Mouse (Mus musculus): ENCODE measurements around the gene Cox4i2. TPM values are rescaled to one million over a fixed set of nuclear protein-coding genes. Genes with fewer than 3 reads are reported as not detected.

Gene Cox4i2
- polyA plus RNA-seq, 1 experiment from 2014 or later: 22.5 TPM

- no peaks in the 10 kb centered on the region for H3K27me3 ChIP-seq (ENCODE audit: control insufficient read depth, insufficient read depth, low read length)
- WGBS (ENCODE audit: insufficient replicate concordance): 61% methylated on average over 12 of the region's 12 CpGs
- H3K9ac ChIP-seq (ENCODE audit: low read depth, low read length): no peak overlapping the region
- H3K4me3 ChIP-seq (ENCODE audit: low read depth, low read length): no peak overlapping the region
- no peak for ATAC-seq (replicated peaks; ENCODE audit: insufficient number of reproducible peaks, low FRiP score, low TSS enrichment)
- H3K4me1 ChIP-seq (ENCODE audit: control insufficient read depth, insufficient read depth, low read length): peaks cover 21% of the 10 kb centered on the region
- H3K36me3 ChIP-seq (ENCODE audit: control insufficient read depth, insufficient read depth, low read length): no peaks in the 10 kb centered on the region
- no peak overlapping the region for H3K4me2 ChIP-seq
- no peak overlapping the region for H3K27ac ChIP-seq (ENCODE audit: low read depth, low read length)
- no peaks in the 10 kb centered on the region for H3K9me3 ChIP-seq (replicated peaks; ENCODE audit: control insufficient read depth, low read length)
Measured at GRCm38 (mm10) chr2:152767618-152768271, 13.8 kb downstream of the Cox4i2 start.

GRCm38 (mm10) chr2:152769677-152770076, 15.7 kb downstream of the Cox4i2 start:
- H3K36me3 ChIP-seq (ENCODE audit: control insufficient read depth, insufficient read depth, low read length): no peaks in the 10 kb centered on the region

GRCm38 (mm10) chr2:152771571-152771970, 17.6 kb downstream of the Cox4i2 start:
- Histone ChIP-seq H3K4me3 (ENCODE audit: low read depth, low read length) (no peak overlapping the region), H3K36me3 (ENCODE audit: control insufficient read depth, insufficient read depth, low read length) (no peaks in the 10 kb centered on the region), H3K27me3 (ENCODE audit: control insufficient read depth, insufficient read depth, low read length) (no peaks in the 10 kb centered on the region), H3K9me3 (replicated peaks; ENCODE audit: control insufficient read depth, low read length) (no peaks in the 10 kb centered on the region), H3K4me2 (no peak overlapping the region), H3K4me1 (ENCODE audit: control insufficient read depth, insufficient read depth, low read length) (no peaks in the 10 kb centered on the region; the same call in 1 of the 2 replicates), H3K27ac (ENCODE audit: low read depth, low read length) (no peak overlapping the region), H3K9ac (ENCODE audit: low read depth, low read length) (no peak overlapping the region)
- WGBS (ENCODE audit: insufficient replicate concordance): 76% methylated on average over 9 of the region's 9 CpGs
- no peak for ATAC-seq (replicated peaks; ENCODE audit: insufficient number of reproducible peaks, low FRiP score, low TSS enrichment)

More at GRCm38 (mm10) chr2:152769677-152770076, 15.7 kb downstream of the Cox4i2 start:
- Histone ChIP-seq H3K27ac (ENCODE audit: low read depth, low read length) (no peak overlapping the region), H3K4me1 (ENCODE audit: control insufficient read depth, insufficient read depth, low read length) (peaks cover 9% of the 10 kb centered on the region; the same call in 1 of the 2 replicates), H3K9ac (ENCODE audit: low read depth, low read length) (no peak overlapping the region), H3K4me3 (ENCODE audit: low read depth, low read length) (no peak overlapping the region), H3K4me2 (no peak overlapping the region), H3K9me3 (replicated peaks; ENCODE audit: control insufficient read depth, low read length) (no peaks in the 10 kb centered on the region), H3K27me3 (ENCODE audit: control insufficient read depth, insufficient read depth, low read length) (no peaks in the 10 kb centered on the region)
- ATAC-seq (replicated peaks; ENCODE audit: insufficient number of reproducible peaks, low FRiP score, low TSS enrichment): no peak
- 60% methylated on average over 7 of the region's 7 CpGs for WGBS (ENCODE audit: insufficient replicate concordance)

- H3K27ac ChIP-seq (ENCODE audit: low read depth, low read length): no peak overlapping the region
- no peak overlapping the region for H3K9ac ChIP-seq (ENCODE audit: low read depth, low read length)
- H3K9me3 ChIP-seq (replicated peaks; ENCODE audit: control insufficient read depth, low read length): no peaks in the 10 kb centered on the region
- WGBS (ENCODE audit: insufficient replicate concordance): 15% methylated on average over 1 of the region's 1 CpGs
- H3K4me3 ChIP-seq (ENCODE audit: low read depth, low read length): no peak overlapping the region
- no peaks in the 10 kb centered on the region for H3K27me3 ChIP-seq (ENCODE audit: control insufficient read depth, insufficient read depth, low read length)
- H3K4me1 ChIP-seq (ENCODE audit: control insufficient read depth, insufficient read depth, low read length): no peaks in the 10 kb centered on the region; the same call in 1 of the 2 replicates
- no peak for ATAC-seq (replicated peaks; ENCODE audit: insufficient number of reproducible peaks, low FRiP score, low TSS enrichment)
- H3K4me2 ChIP-seq: no peak overlapping the region
- no peaks in the 10 kb centered on the region for H3K36me3 ChIP-seq (ENCODE audit: control insufficient read depth, insufficient read depth, low read length)
Measured at GRCm38 (mm10) chr2:152772231-152772630, 18.3 kb downstream of the Cox4i2 start.

GRCm38 (mm10) chr2:152775357-152775756, 21.4 kb downstream of the Cox4i2 start:
- Histone ChIP-seq H3K27me3 (ENCODE audit: control insufficient read depth, insufficient read depth, low read length) (no peaks in the 10 kb centered on the region), H3K4me2 (no peak overlapping the region), H3K4me1 (ENCODE audit: control insufficient read depth, insufficient read depth, low read length) (no peaks in the 10 kb centered on the region), H3K9me3 (replicated peaks; ENCODE audit: control insufficient read depth, low read length) (no peaks in the 10 kb centered on the region), H3K27ac (ENCODE audit: low read depth, low read length) (no peak overlapping the region), H3K4me3 (ENCODE audit: low read depth, low read length) (no peak overlapping the region), H3K9ac (ENCODE audit: low read depth, low read length) (no peak overlapping the region), H3K36me3 (ENCODE audit: control insufficient read depth, insufficient read depth, low read length) (peaks cover 2% of the 10 kb centered on the region; the same call in 1 of the 2 replicates)
- 79% methylated on average over 4 of the region's 4 CpGs for WGBS (ENCODE audit: insufficient replicate concordance)
- ATAC-seq (replicated peaks; ENCODE audit: insufficient number of reproducible peaks, low FRiP score, low TSS enrichment): no peak

GRCm38 (mm10) chr2:152776019-152776418, 22.0 kb downstream of the Cox4i2 start:
- Histone ChIP-seq H3K36me3 (ENCODE audit: control insufficient read depth, insufficient read depth, low read length) (peaks cover 2% of the 10 kb centered on the region; the same call in 1 of the 2 replicates), H3K4me2 (no peak overlapping the region), H3K4me1 (ENCODE audit: control insufficient read depth, insufficient read depth, low read length) (no peaks in the 10 kb centered on the region; the same call in 1 of the 2 replicates), H3K9ac (ENCODE audit: low read depth, low read length) (no peak overlapping the region), H3K4me3 (ENCODE audit: low read depth, low read length) (no peak overlapping the region), H3K9me3 (replicated peaks; ENCODE audit: control insufficient read depth, low read length) (no peaks in the 10 kb centered on the region), H3K27me3 (ENCODE audit: control insufficient read depth, insufficient read depth, low read length) (no peaks in the 10 kb centered on the region), H3K27ac (ENCODE audit: low read depth, low read length) (no peak overlapping the region)
- no peak for ATAC-seq (replicated peaks; ENCODE audit: insufficient number of reproducible peaks, low FRiP score, low TSS enrichment)
- WGBS (ENCODE audit: insufficient replicate concordance): 84% methylated on average over 3 of the region's 3 CpGs

- H3K4me1 ChIP-seq (ENCODE audit: control insufficient read depth, insufficient read depth, low read length): peaks cover 4% of the 10 kb centered on the region; the same call in 1 of the 2 replicates
- 87% methylated on average over 2 of the region's 2 CpGs for WGBS (ENCODE audit: insufficient replicate concordance)
- H3K9me3 ChIP-seq (replicated peaks; ENCODE audit: control insufficient read depth, low read length): no peaks in the 10 kb centered on the region
- peaks cover 4% of the 10 kb centered on the region; the same call in 1 of the 2 replicates for H3K36me3 ChIP-seq (ENCODE audit: control insufficient read depth, insufficient read depth, low read length)
- H3K27ac ChIP-seq (ENCODE audit: low read depth, low read length): no peak overlapping the region
- no peak for ATAC-seq (replicated peaks; ENCODE audit: insufficient number of reproducible peaks, low FRiP score, low TSS enrichment)
- no peak overlapping the region for H3K4me2 ChIP-seq
- H3K9ac ChIP-seq (ENCODE audit: low read depth, low read length): no peak overlapping the region
- no peak overlapping the region for H3K4me3 ChIP-seq (ENCODE audit: low read depth, low read length)
- no peaks in the 10 kb centered on the region for H3K27me3 ChIP-seq (ENCODE audit: control insufficient read depth, insufficient read depth, low read length)
Measured at GRCm38 (mm10) chr2:152776435-152776834, 22.5 kb downstream of the Cox4i2 start.

- H3K27me3 ChIP-seq (ENCODE audit: control insufficient read depth, insufficient read depth, low read length): no peaks in the 10 kb centered on the region
- H3K4me1 ChIP-seq (ENCODE audit: control insufficient read depth, insufficient read depth, low read length): peaks cover 6% of the 10 kb centered on the region
- H3K4me3 ChIP-seq (ENCODE audit: low read depth, low read length): no peak overlapping the region
- no peaks in the 10 kb centered on the region for H3K9me3 ChIP-seq (replicated peaks; ENCODE audit: control insufficient read depth, low read length)
- H3K36me3 ChIP-seq (ENCODE audit: control insufficient read depth, insufficient read depth, low read length): peaks cover 6% of the 10 kb centered on the region; the same call in 1 of the 2 replicates
- no peak for ATAC-seq (replicated peaks; ENCODE audit: insufficient number of reproducible peaks, low FRiP score, low TSS enrichment)
- H3K9ac ChIP-seq (ENCODE audit: low read depth, low read length): no peak overlapping the region
- WGBS (ENCODE audit: insufficient replicate concordance): 92% methylated on average over 3 of the region's 3 CpGs
- no peak overlapping the region for H3K27ac ChIP-seq (ENCODE audit: low read depth, low read length)
- no peak overlapping the region for H3K4me2 ChIP-seq
Measured at GRCm38 (mm10) chr2:152777081-152777480, 23.1 kb downstream of the Cox4i2 start.

GRCm38 (mm10) chr2:152780466-152780865, 26.5 kb downstream of the Cox4i2 start:
- 100% methylated on average over 2 of the region's 2 CpGs for WGBS (ENCODE audit: insufficient replicate concordance)
- no peak for ATAC-seq (replicated peaks; ENCODE audit: insufficient number of reproducible peaks, low FRiP score, low TSS enrichment)
- no peak overlapping the region for H3K27ac ChIP-seq (ENCODE audit: low read depth, low read length)
- H3K9ac ChIP-seq (ENCODE audit: low read depth, low read length): no peak overlapping the region
- peaks cover 23% of the 10 kb centered on the region for H3K4me1 ChIP-seq (ENCODE audit: control insufficient read depth, insufficient read depth, low read length)
- no peak overlapping the region for H3K4me2 ChIP-seq
- H3K36me3 ChIP-seq (ENCODE audit: control insufficient read depth, insufficient read depth, low read length): peaks cover 6% of the 10 kb centered on the region; the same call in 1 of the 2 replicates
- no peaks in the 10 kb centered on the region for H3K27me3 ChIP-seq (ENCODE audit: control insufficient read depth, insufficient read depth, low read length)
- H3K4me3 ChIP-seq (ENCODE audit: low read depth, low read length): no peak overlapping the region
- no peaks in the 10 kb centered on the region for H3K9me3 ChIP-seq (replicated peaks; ENCODE audit: control insufficient read depth, low read length)

All from heart, embryonic 11.5 days (tissue).